22 mouse cellular contexts compared by ENCODE assay signal in the genomic region with DNA sequence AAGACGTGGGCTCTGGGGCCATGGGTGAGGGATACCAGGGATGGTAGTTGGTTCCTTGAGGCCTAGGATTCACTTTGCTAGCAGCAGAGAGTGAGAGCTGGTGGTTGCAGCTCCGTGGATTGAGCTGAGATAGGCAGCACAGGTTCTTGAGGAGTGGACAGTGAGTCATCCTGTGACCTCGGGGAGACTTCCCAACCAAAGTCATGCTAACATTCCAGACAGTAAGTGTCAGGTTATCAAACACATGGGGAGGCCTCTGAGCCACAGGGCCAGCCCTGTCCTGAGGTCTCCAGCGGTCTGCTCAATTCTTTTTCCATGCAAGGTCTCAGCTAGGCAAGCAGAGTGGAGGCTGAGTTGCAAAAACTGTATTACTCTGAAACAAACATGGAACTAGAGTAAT. TPM values are rescaled to one million over a fixed set of nuclear protein-coding genes. Genes with fewer than 3 reads are reported as not detected.
"Had no signal": no experiment of that assay in that cellular context is flagged by ENCODE, and none has a peak within 500 bp of the region (broad histone marks: within the 10 kb centered on the region; RNA-seq: fewer than 3 reads in every experiment).

No protein-coding gene starts in this region.

- H3K27ac ChIP-seq: kidney, embryonic 15.5 days; left cerebral cortex, adult 2 months; liver, embryonic 13.5 days; neural tube, embryonic 13.5 days; stomach, embryonic 15.5 days had no signal

- H3K27me3 ChIP-seq: kidney, embryonic 15.5 days; liver, embryonic 13.5 days; neural tube, embryonic 13.5 days; stomach, embryonic 15.5 days had no signal

- H3K4me2 ChIP-seq: kidney, embryonic 15.5 days; liver, embryonic 13.5 days; midbrain, embryonic 11.5 days; neural tube, embryonic 13.5 days; stomach, embryonic 15.5 days had no signal

- H3K4me3 ChIP-seq: kidney, embryonic 15.5 days; left cerebral cortex, adult 2 months; liver, embryonic 13.5 days; neural tube, embryonic 13.5 days; stomach, embryonic 15.5 days had no signal

- H3K9ac ChIP-seq: kidney, embryonic 15.5 days; liver, embryonic 13.5 days; neural tube, embryonic 13.5 days; stomach, embryonic 15.5 days had no signal

- DNase-seq: kidney, postnatal 10 days; kidney, postnatal 36 days; layer of hippocampus, postnatal 36 days; liver, embryonic 13.5 days; lung, adult 2 months; lung, postnatal 14 days; lung, postnatal 4 days; midbrain, embryonic 14.5 days; retina, postnatal 1 day; right cerebral cortex, postnatal 25 days; spleen, adult 18-20 months; thymus, postnatal 25 days had no signal

- H3K9me3 ChIP-seq: kidney, embryonic 15.5 days; liver, embryonic 13.5 days; neural tube, embryonic 13.5 days; stomach, embryonic 15.5 days had no signal

RNA-seq across cellular contexts. Expression of a gene that starts 21.7 kb away (rescaled TPM):
- total RNA-seq: neutrophil, adult 5-6 weeks had no signal

RNA-seq across cellular contexts. Expression of a gene that starts 34.9 kb away (rescaled TPM):
- total RNA-seq: liver, adult 2 months; megakaryocyte progenitor cell, adult 5-6 weeks; megakaryocyte-erythroid progenitor cell, adult 5-6 weeks; neutrophil, adult 5-6 weeks had no signal
- polyA plus RNA-seq: liver, embryonic 13.5 days; liver, embryonic 16.5 days had no signal
